Mouse (Mus musculus) heart, postnatal 0 days (tissue): Measurements from ENCODE around the gene Gm47995. TPM values are rescaled to one million over a fixed set of nuclear protein-coding genes. Genes with fewer than 3 reads are reported as not detected.
"Not testable (repeated sequence)": the region's sequence is repeated elsewhere in the genome, so short reads cannot be mapped to it uniquely, and the experiment has no call there.

Experiments used
- ATAC-seq: fragments of 200-750 bp; cut with Nextera tagmentation; 2 replicates; pipeline ENCODE4 v1.8.0; 2017; ENCODE audit warnings: low read depth, moderate number of reproducible peaks, moderate library complexity; ENCODE audit not compliant: insufficient read depth
- DNase-seq: peaks from one replicate; pipeline ENCODE4 v3.0.0-alpha.2; 2016; ENCODE audit warnings: low spot score
- H3K27ac ChIP-seq: fragments of 300-500 bp; sonication (generic); 2 replicates; pipeline ENCODE4 v1.5.1; 2014; ENCODE audit warnings: low read depth, mild to moderate bottlenecking
- H3K27me3 ChIP-seq: fragments of 300-500 bp; sonication (generic); 2 replicates; pipeline ENCODE4 v1.6.1; 2014; ENCODE audit warnings: low read length, mixed read lengths; ENCODE audit not compliant: control insufficient read depth, insufficient read depth
- H3K36me3 ChIP-seq: fragments of 300-500 bp; sonication (generic); replicated peaks from 2 replicates; pipeline ENCODE4 v1.6.1; 2014; ENCODE audit warnings: low read length, mixed read lengths; ENCODE audit not compliant: control insufficient read depth, insufficient read depth
- H3K4me1 ChIP-seq: fragments of 300-500 bp; sonication (generic); 2 replicates; pipeline ENCODE4 v1.6.1; 2014; ENCODE audit warnings: antibody characterized with exemption; ENCODE audit not compliant: control insufficient read depth, insufficient read depth
- H3K4me2 ChIP-seq: fragments of 300-500 bp; sonication (generic); 2 replicates; pipeline ENCODE4 v1.6.1; 2014; ENCODE audit warnings: low read depth, mild to moderate bottlenecking, low read length, moderate library complexity
- H3K4me3 ChIP-seq: fragments of 300-500 bp; sonication (generic); 2 replicates; pipeline ENCODE4 v1.5.1; 2014; ENCODE audit warnings: low read depth, low read length
- H3K9ac ChIP-seq: fragments of 300-500 bp; sonication (generic); replicated peaks from 2 replicates; pipeline ENCODE4 v1.6.1; 2014; ENCODE audit warnings: low read depth, low read length, mixed read lengths
- H3K9me3 ChIP-seq: fragments of 300-500 bp; sonication (generic); replicated peaks from 2 replicates; pipeline ENCODE4 v1.6.1; 2016; ENCODE audit warnings: low read length; ENCODE audit not compliant: control insufficient read depth
- WGBS: fragments of 180-500 bp; shearing (Covaris S2); extraction: QIAGEN DNeasy Blood & Tissue Kit; methylation state at CpG from one replicate; pipeline ENCODE4 v1.1.7; 2014; 5-methylcytosine and 5-hydroxymethylcytosine counted together
- polyA plus RNA-seq: library from polyadenylated mRNA; unstranded; fragments of >200 nt; fragmentation: Nextera tagmentation; extraction: Ambion mirVana; gene quantifications from 2 replicates; pipeline ENCODE4 v1.2.1, GENCODE M21; 2015
- total RNA-seq: library from RNA; depleted of rRNA; stranded (reverse); fragments of >200 nt; gene quantifications from 2 replicates; pipeline ENCODE4 v1.2.3, GENCODE M21; 2014; ENCODE audit warnings: low replicate concordance

The Gm47995 gene
- total and polyA plus RNA-seq, 2 experiments from 2014 or later = not detected

DNA sequence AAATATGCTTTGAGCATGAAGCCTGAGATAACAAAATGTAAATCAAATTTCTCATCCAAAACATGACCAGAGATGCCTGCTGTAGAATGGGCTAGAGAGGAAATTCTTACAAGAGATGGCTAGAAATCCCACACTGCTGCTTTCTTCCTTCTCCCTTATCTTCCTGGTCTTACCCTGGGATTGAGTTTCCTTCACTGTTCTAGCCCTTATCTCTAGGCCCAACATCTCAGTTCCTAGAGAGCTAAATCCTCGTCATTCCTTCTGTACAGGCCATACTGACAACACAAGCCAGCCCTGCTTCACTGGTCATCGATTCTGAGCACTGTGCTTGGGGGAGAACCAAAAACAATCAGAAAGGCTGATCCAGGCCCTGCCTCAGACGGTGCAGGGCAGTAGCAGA lies 1.6 kb upstream of the Gm47995 start:
- DNase-seq = not testable (repeated sequence)

DNA sequence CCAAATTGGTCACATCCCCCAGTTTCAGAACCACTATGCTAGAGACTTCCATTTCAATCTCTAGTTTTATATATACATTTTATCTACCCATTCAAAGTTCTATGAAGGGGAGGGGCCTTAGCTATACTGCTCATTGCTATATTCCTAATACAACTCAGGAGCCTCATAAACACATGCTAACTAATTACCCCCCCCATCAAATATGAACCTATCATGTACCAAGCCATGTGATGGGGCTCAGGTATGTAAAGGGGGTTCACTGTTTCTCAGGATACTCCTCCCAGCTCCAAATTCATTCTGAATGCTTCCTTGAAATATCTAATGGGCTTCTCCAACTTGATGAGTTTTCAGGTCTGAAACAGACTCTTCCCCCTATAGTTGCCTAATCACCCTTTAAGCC lies 2.4 kb downstream of the Gm47995 start:
- H3K27me3 ChIP-seq, H3K4me2 ChIP-seq, H3K9me3 ChIP-seq, H3K4me3 ChIP-seq, ATAC-seq, H3K4me1 ChIP-seq, H3K27ac ChIP-seq, DNase-seq, H3K36me3 ChIP-seq, H3K9ac ChIP-seq: not testable (repeated sequence)

More for the DNA sequence above, 1.6 kb upstream of the Gm47995 start:
- 62% methylated on average over 3 of the region's 3 CpGs for WGBS
- not testable (repeated sequence) for H3K36me3 ChIP-seq, H3K27me3 ChIP-seq, H3K4me3 ChIP-seq, H3K9me3 ChIP-seq, ATAC-seq, H3K4me1 ChIP-seq, H3K9ac ChIP-seq, H3K4me2 ChIP-seq, H3K27ac ChIP-seq

DNA sequence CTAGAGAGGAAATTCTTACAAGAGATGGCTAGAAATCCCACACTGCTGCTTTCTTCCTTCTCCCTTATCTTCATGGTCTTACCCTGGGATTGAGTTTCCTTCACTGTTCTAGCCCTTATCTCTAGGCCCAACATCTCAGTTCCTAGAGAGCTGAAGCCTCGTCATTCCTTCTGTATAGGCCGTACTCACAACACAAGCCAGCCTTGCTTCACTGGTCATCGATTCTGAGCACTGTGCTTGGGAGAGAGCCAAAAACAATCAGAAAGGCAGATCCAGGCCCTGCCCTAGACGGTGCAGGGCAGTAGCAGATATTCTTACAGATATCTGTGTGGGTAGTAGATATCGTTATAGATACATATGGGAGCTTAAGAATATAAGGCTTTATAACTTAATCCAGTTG lies 4.5 kb downstream of the Gm47995 start:
- ATAC-seq, H3K4me3 ChIP-seq, H3K4me2 ChIP-seq, H3K4me1 ChIP-seq, H3K9ac ChIP-seq, H3K27ac ChIP-seq, H3K9me3 ChIP-seq, H3K36me3 ChIP-seq, DNase-seq, H3K27me3 ChIP-seq: not testable (repeated sequence)
- 34% methylated on average over 3 of the region's 5 CpGs for WGBS

DNA sequence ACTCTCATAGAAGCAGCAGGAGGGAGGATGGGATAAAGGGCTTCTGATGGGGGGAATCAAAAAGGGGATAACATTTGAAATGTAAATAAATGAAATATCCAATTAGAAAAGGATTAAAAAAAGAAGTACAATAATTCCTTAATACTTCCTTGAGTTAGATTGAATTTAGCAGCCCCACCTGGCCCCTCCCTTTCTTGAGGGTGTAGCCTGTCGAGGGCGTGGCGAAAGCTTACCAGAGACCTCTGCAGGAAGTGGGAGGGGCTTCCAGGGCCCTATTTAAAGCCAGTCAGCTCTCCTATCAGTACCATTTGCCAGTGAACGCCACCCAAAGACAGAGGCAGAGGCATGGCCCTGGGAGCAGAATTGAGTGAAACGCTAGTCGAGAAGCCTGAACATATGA lies 5.6 kb downstream of the Gm47995 start, which contains the start of gene 3110040M04Rik:
Gene 3110040M04Rik (plus strand): TSS at position 304 of the 400 bp plus-strand sequence.
- no CpG with 5 or more reads among the region's 6 CpGs for WGBS
- H3K27ac ChIP-seq, DNase-seq, H3K4me3 ChIP-seq, H3K9ac ChIP-seq, H3K27me3 ChIP-seq, H3K4me2 ChIP-seq, H3K36me3 ChIP-seq, ATAC-seq, H3K9me3 ChIP-seq, H3K4me1 ChIP-seq: not testable (repeated sequence)

DNA sequence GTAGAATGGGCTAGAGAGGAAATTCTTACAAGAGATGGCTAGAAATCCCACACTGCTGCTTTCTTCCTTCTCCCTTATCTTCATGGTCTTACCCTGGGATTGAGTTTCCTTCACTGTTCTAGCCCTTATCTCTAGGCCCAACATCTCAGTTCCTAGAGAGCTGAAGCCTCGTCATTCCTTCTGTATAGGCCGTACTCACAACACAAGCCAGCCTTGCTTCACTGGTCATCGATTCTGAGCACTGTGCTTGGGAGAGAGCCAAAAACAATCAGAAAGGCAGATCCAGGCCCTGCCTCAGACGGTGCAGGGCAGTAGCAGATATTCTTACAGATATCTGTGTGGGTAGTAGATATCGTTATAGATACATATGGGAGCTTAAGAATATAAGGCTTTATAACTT lies 10.2 kb downstream of the Gm47995 start:
- not testable (repeated sequence) for ATAC-seq, H3K4me1 ChIP-seq, H3K9me3 ChIP-seq, DNase-seq, H3K27ac ChIP-seq, H3K27me3 ChIP-seq, H3K4me3 ChIP-seq, H3K36me3 ChIP-seq, H3K9ac ChIP-seq, H3K4me2 ChIP-seq
- 40% methylated on average over 3 of the region's 5 CpGs for WGBS

DNA sequence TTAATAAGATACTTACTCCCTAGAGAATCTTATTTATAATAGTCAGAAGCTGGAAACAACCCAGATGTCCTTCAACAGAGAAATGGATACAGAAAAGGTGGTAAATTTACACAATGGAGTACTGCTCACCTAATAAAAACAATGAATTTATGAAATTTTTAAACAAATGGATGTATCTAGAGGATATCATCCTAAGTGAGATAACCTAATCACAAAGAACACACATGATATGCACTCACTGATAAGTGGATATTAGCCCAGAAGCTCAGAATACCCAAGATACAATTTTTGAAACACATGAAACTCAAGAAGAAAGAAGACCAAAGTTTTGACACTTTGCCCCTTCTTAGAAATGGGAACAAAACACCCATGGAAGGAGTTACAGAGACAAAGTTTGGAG lies 10.7 kb downstream of the Gm47995 start:
- H3K27ac ChIP-seq, H3K4me3 ChIP-seq, H3K9ac ChIP-seq, H3K4me1 ChIP-seq, H3K36me3 ChIP-seq, H3K27me3 ChIP-seq, ATAC-seq, H3K4me2 ChIP-seq, H3K9me3 ChIP-seq, DNase-seq: not testable (repeated sequence)

DNA sequence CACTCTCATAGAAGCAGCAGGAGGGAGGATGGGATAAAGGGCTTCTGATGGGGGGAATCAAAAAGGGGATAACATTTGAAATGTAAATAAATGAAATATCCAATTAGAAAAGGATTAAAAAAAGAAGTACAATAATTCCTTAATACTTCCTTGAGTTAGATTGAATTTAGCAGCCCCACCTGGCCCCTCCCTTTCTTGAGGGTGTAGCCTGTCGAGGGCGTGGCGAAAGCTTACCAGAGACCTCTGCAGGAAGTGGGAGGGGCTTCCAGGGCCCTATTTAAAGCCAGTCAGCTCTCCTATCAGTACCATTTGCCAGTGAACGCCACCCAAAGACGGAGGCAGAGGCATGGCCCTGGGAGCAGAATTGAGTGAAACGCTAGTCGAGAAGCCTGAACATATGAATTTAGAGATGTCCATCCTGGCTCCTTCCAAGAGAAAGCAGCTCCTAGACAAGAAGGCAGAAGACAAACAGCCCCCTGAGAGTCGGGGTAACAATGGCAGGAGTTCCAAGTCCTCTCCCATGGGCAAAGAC lies 11.6 kb downstream of the Gm47995 start, which contains the start of gene Gm47996:
Gene Gm47996 (plus strand): TSS at position 308 of the 532 bp plus-strand sequence.
- H3K9me3 ChIP-seq, ATAC-seq, DNase-seq, H3K36me3 ChIP-seq, H3K9ac ChIP-seq, H3K27ac ChIP-seq, H3K27me3 ChIP-seq, H3K4me1 ChIP-seq, H3K4me3 ChIP-seq, H3K4me2 ChIP-seq: not testable (repeated sequence)
- WGBS = 79% methylated on average over 4 of the region's 8 CpGs

DNA sequence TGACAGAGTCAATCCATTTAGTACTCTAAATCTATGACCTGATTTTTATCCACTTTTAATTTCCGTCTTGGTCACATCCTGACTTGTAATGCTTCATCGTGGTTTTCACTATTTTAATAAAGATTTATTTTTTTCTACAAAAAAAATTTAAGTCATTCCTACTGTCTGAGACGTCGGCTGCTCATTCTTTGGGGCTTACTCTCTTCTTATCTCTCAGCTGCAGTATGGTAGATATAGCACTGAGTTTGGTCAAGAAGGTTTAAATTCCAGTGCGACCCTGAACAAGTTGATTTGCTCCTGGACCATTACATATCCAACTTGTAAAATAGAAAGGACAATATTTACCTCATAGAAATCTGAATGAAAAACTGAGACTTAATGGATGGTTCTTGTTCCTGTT lies 13.4 kb downstream of the Gm47995 start:
- not testable (repeated sequence) for H3K9ac ChIP-seq, H3K27ac ChIP-seq, H3K4me1 ChIP-seq, H3K4me3 ChIP-seq, DNase-seq, H3K27me3 ChIP-seq, H3K36me3 ChIP-seq, H3K4me2 ChIP-seq, H3K9me3 ChIP-seq, ATAC-seq
- 62% methylated on average over 4 of the region's 5 CpGs for WGBS
